Mouse (Mus musculus) forebrain, embryonic 14.5 days (tissue): ENCODE results near the gene Nmur2. TPM values are rescaled to one million over a fixed set of nuclear protein-coding genes. Genes with fewer than 3 reads are reported as not detected.

Experiments used
- ATAC-seq: fragments of 200-750 bp; cut with Nextera tagmentation; 2 replicates; pipeline ENCODE4 v1.8.0; 2017; ENCODE audit warnings: mild to moderate bottlenecking, moderate library complexity
- DNase-seq: peaks from one replicate; pipeline ENCODE4 v3.0.0-alpha.2; 2015; ENCODE audit warnings: low spot score
- H3K27ac ChIP-seq: fragments of 300-500 bp; sonication (generic); 2 replicates; pipeline ENCODE4 v1.5.1; 2014; ENCODE audit warnings: low read depth, mild to moderate bottlenecking, control low read depth, low read length, moderate library complexity
- H3K27me3 ChIP-seq: fragments of 300-500 bp; sonication (generic); replicated peaks from 2 replicates; pipeline ENCODE4 v1.6.1; 2014; ENCODE audit warnings: low read length, control low read depth, mixed read lengths; ENCODE audit not compliant: control insufficient read depth, insufficient read depth
- H3K36me3 ChIP-seq: fragments of 300-500 bp; sonication (generic); 2 replicates; pipeline ENCODE4 v1.6.1; 2014; ENCODE audit warnings: low read length, control low read depth; ENCODE audit not compliant: control insufficient read depth, insufficient read depth
- H3K4me1 ChIP-seq: fragments of 300-500 bp; sonication (generic); 2 replicates; pipeline ENCODE4 v1.6.1; 2014; ENCODE audit warnings: antibody characterized with exemption, low read length, control low read depth; ENCODE audit not compliant: control insufficient read depth, insufficient read depth
- H3K4me2 ChIP-seq: fragments of 300-500 bp; sonication (generic); 2 replicates; pipeline ENCODE4 v1.6.1; 2014; ENCODE audit warnings: mild to moderate bottlenecking, control low read depth, low read length
- H3K4me3 ChIP-seq: fragments of 300-500 bp; sonication (generic); 2 replicates; pipeline ENCODE4 v1.5.1; 2014; ENCODE audit warnings: low read depth, low read length, control low read depth
- H3K9ac ChIP-seq: fragments of 300-500 bp; sonication (generic); 2 replicates; pipeline ENCODE4 v1.6.1; 2014; ENCODE audit warnings: mild to moderate bottlenecking, low read length, control low read depth, moderate library complexity
- H3K9me3 ChIP-seq: fragments of 300-500 bp; sonication (generic); replicated peaks from 2 replicates; pipeline ENCODE4 v1.6.1; 2016; ENCODE audit warnings: low read length, control low read depth, mixed read lengths; ENCODE audit not compliant: control insufficient read depth
- WGBS: fragments of 180-500 bp; shearing (Covaris S2); extraction: QIAGEN DNeasy Blood & Tissue Kit; methylation state at CpG from one replicate; pipeline ENCODE4 v1.1.7; 2014; 5-methylcytosine and 5-hydroxymethylcytosine counted together
- polyA plus RNA-seq: library from polyadenylated mRNA; unstranded; fragments of >200 nt; fragmentation: Nextera tagmentation; extraction: Ambion mirVana; gene quantifications from 2 replicates; pipeline ENCODE4 v1.2.1, GENCODE M21; 2014

Nmur2 gene
- polyA plus RNA-seq, 1 experiment from 2014 or later, result 0.18 TPM

DNA sequence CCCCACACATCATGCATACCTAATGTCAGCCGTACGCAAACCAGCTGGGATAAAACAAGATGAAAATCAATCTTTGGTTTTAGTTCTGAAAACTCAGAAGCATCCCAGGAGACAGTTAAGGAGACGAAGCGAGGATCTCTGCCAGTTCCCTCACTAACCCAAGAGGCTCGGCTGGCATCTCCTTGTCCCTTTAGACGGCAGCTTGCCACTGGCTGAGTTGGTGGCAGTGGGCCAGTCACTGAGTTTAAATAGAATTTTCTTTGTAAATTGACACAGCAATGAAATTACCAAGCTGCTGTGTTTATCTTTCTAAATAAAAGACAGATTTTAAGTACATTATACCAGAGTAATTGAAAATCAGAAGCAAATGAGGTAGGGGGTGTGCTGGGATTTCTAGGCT is 62.7 kb downstream of the Nmur2 start:
- H3K36me3 ChIP-seq, result no peaks in the 10 kb centered on the region
- no peak for ATAC-seq
- WGBS, result 68% methylated on average over 6 of the region's 6 CpGs
- no peak overlapping the region for H3K27ac ChIP-seq
- H3K4me2 ChIP-seq, result no peak overlapping the region
- H3K27me3 ChIP-seq, result no peaks in the 10 kb centered on the region
- H3K9me3 ChIP-seq, result no peaks in the 10 kb centered on the region
- peak; percentile 45 for DNase-seq
- H3K4me3 ChIP-seq, result no peak overlapping the region
- H3K9ac ChIP-seq, result no peak overlapping the region
- no peaks in the 10 kb centered on the region for H3K4me1 ChIP-seq
